Mouse (Mus musculus) ES-Bruce4 (cell line): Measurements from ENCODE around the gene Upf3b.

Source experiments
- CTCF ChIP-seq: IDR thresholded peaks from one replicate; pipeline ENCODE4 v1.8.1; 2011; ENCODE audit warnings: low read depth, low read length
- EP300 ChIP-seq: IDR thresholded peaks from 2 replicates; pipeline ENCODE4 v1.6.1; 2011; ENCODE audit warnings: low read depth, low read length; ENCODE audit not compliant: insufficient read depth
- POLR2A ChIP-seq: IDR thresholded peaks from one replicate; pipeline ENCODE4 v1.8.1; 2011; ENCODE audit warnings: low read length; ENCODE audit not compliant: insufficient read depth

DNA sequence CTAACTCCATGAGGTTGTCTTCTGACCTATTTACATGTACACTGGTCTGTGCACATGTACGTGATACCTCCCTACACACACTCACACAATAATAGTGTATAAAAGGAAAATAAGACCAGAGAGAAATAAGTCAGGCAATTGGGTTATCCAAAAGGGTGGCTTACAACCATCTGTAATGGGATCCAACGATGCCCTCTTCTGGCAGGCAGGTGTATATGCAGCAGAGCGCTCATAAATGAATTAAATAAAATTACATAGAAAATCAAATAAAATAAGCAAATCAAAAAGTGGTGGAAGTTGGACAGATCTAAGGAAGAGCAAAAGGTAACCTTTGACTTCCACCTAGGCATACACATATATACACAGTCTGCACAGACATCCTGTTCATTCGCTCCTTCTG lies 47.7 kb upstream of the Upf3b start:
- TF ChIP-seq CTCF (no peak), POLR2A (no peak), EP300 (no peak)
